ENCODE assay signal across 9 mouse cellular contexts in the genomic region with DNA sequence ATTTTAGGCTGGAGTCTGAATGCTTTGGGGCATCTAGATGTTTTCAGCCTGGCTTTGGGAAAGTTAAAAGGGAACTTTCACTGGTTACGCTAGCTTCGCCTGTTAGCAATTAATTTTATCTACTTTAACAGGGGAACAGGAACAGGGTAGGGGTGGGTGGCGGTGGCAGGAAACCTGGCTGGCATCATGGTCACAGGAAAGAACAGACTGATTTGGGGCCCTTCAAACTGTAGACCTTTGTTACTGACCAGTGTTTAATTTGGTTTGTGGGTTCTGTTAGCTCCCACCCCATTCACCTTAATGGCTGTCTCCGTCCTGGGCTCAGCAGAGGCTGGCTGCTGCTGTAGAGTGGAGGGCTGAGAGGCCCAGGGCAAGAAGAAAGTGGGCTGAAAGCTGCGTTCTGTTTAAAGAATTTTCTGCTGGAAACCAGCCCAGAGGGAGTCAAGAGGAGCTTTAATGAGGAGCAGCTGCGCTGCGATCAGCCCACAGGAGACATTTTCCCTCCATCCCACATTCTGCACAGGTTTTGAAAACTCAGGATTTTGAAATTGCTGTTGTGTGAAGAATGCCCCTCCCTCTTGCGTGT. TPM values are rescaled to one million over a fixed set of nuclear protein-coding genes. Genes with fewer than 3 reads are reported as not detected.
DNase-seq lines count a peak whose midpoint lies in the region; ATAC-seq and TF ChIP-seq lines count a peak whose summit lies in the region.
"Had no signal": no experiment of that assay in that cellular context is flagged by ENCODE, and none has a peak within 500 bp of the region (broad histone marks: within the 10 kb centered on the region; RNA-seq: fewer than 3 reads in every experiment).

No protein-coding gene starts in this region.

- DNase-seq in ovary, adult 18-20 months (ENCODE audit: low spot score) = peak; percentile 47
- DNase-seq in ovary, postnatal 10 days (ENCODE audit: low spot score) = no peak
- peak; percentile 55 to 58 for DNase-seq in layer of hippocampus, adult 8-10 months (ENCODE audit: low spot score in 2 of 2)
- DNase-seq in lung, postnatal 0 days (ENCODE audit: low spot score) = peak; percentile 87
- peak; percentile 21 for DNase-seq in retina, postnatal 7 days (ENCODE audit: low read depth, low spot score)
- no peak for DNase-seq in adrenal gland, postnatal 4 days (ENCODE audit: low spot score in 2 of 2)

- TF ChIP-seq CTCF in lung, postnatal 0 days (IDR thresholded peaks at IDR 0.05) = no peak

- H3K9ac ChIP-seq in heart, embryonic 14.5 days (ENCODE audit: low read length) = peak overlapping the region; percentile 47
- no peak overlapping the region for H3K9ac ChIP-seq in lung, postnatal 0 days (replicated peaks; ENCODE audit: low read depth)

- ATAC-seq in erythroid progenitor cell, adult 5-6 weeks (replicated peaks; ENCODE audit: low FRiP score, poor library complexity, severe bottlenecking) = peak; percentile 44
- peak; percentile 25; the same call in 1 of the 2 replicates for ATAC-seq in heart, embryonic 14.5 days (ENCODE audit: insufficient number of reproducible peaks, insufficient read depth, low FRiP score, low read depth)
- peak; percentile 76 for ATAC-seq in lung, postnatal 0 days

- whole genome bisulfite sequencing in heart, embryonic 14.5 days = 20% methylated on average over 8 of the region's 8 CpGs
- WGBS in lung, postnatal 0 days = 24% methylated on average over 8 of the region's 8 CpGs

- no peak overlapping the region for H3K4me3 ChIP-seq in heart, embryonic 14.5 days (ENCODE audit: control insufficient read depth in 1 of 2, insufficient read depth in 1 of 2, low read depth in 1 of 2, low read length in 2 of 2)
- no peak overlapping the region for H3K4me3 ChIP-seq in lung, postnatal 0 days (ENCODE audit: low read depth, low read length)

- peaks cover 36 to 61% of the 10 kb centered on the region in 2 experiments for H3K4me1 ChIP-seq in heart, embryonic 14.5 days (ENCODE audit: control insufficient read depth in 2 of 2, insufficient read depth in 2 of 2, low read length in 2 of 2)
- peaks cover 29% of the 10 kb centered on the region; the same call in 1 of the 2 replicates for H3K4me1 ChIP-seq in lung, postnatal 0 days (ENCODE audit: insufficient read depth, low read depth, low read length)

- no peak for TF ChIP-seq EP300 in lung, postnatal 0 days (IDR thresholded peaks at IDR 0.05)

- H3K4me2 ChIP-seq in heart, embryonic 14.5 days (ENCODE audit: low read length) = peak overlapping the region; percentile 53
- peak overlapping the region; percentile 25 for H3K4me2 ChIP-seq in lung, postnatal 0 days (replicated peaks; ENCODE audit: low read depth, low read length)

- H3K36me3 ChIP-seq in heart, embryonic 14.5 days (ENCODE audit: control insufficient read depth, insufficient read depth, low read length) = no peaks in the 10 kb centered on the region
- H3K36me3 ChIP-seq in lung, postnatal 0 days (ENCODE audit: insufficient read depth, low read length) = no peaks in the 10 kb centered on the region
- H3K36me3 ChIP-seq: G1E had no signal

- peak overlapping the region; percentile 90 to 94 for H3K27ac ChIP-seq in heart, embryonic 14.5 days (replicated peaks in 1 of 2; ENCODE audit: control insufficient read depth in 1 of 2, insufficient read depth in 1 of 2, low read depth in 2 of 2, low read length in 2 of 2)
- H3K27ac ChIP-seq in lung, postnatal 0 days (ENCODE audit: low read length) = peak overlapping the region; percentile 77

- no peaks in the 10 kb centered on the region for H3K9me3 ChIP-seq in heart, embryonic 14.5 days (ENCODE audit: control insufficient read depth, low read length)
- H3K9me3 ChIP-seq in lung, postnatal 0 days (ENCODE audit: low read length) = no peaks in the 10 kb centered on the region

- H3K27me3 ChIP-seq in heart, embryonic 14.5 days (ENCODE audit: control insufficient read depth, insufficient read depth, low read length) = no peaks in the 10 kb centered on the region
- H3K27me3 ChIP-seq in lung, postnatal 0 days (replicated peaks; ENCODE audit: insufficient read depth, low read length) = no peaks in the 10 kb centered on the region

RNA-seq across cellular contexts. Expression of gene Notch2, which starts 50.0 kb away (rescaled TPM):
- 16.3 and 16.6 TPM in 2 replicates for total RNA-seq in erythroid progenitor cell, adult 5-6 weeks (2015; ENCODE audit: low replicate concordance)
- total RNA-seq in erythroid progenitor cell, adult 5-6 weeks (2017; ENCODE audit: low replicate concordance) = 11.0 and 18.5 TPM in 2 replicates
- 12.2 and 14.5 TPM in 2 replicates for polyA plus RNA-seq in heart, embryonic 14.5 days (2014; fragmentation: Nextera tagmentation; extraction: Ambion mirVana)
- total RNA-seq in layer of hippocampus, adult 8-10 months (2022) = 10 to 100 TPM; 22.9 to 29.1 (median 26.8) TPM
- 18.3 and 20.1 TPM in 2 replicates for polyA plus RNA-seq in lung, postnatal 0 days (2015; fragmentation: Nextera tagmentation; extraction: Ambion mirVana)
- 10 to 100 TPM; 73.9 to 80.1 TPM for total RNA-seq in adrenal gland, postnatal 4 days (2021)
- polyA plus RNA-seq: G1E had no signal

Comparison
In these comparisons a context has a peak if more than half of its experiments do, and no peak if none do; other contexts are left out.
1. DNase-seq: peak in ovary, adult 18-20 months (single experiment), layer of hippocampus, adult 8-10 months (2 of 2), lung, postnatal 0 days (single experiment) and retina, postnatal 7 days (single experiment); none in ovary, postnatal 10 days (single experiment) and adrenal gland, postnatal 4 days (0 of 2).
2. ATAC-seq: peak in every context shown above with its lines; median percentile 76 in lung, postnatal 0 days; 44 in erythroid progenitor cell, adult 5-6 weeks; 25 in heart, embryonic 14.5 days.